Mouse (Mus musculus) gastrocnemius, postnatal 36 days (tissue): ENCODE measurements at regions not wholly inside any gene's neighbourhood (a gene's known extent, or its start where the extent isn't known, plus 50 kb on each side); places are given as distances from the start of the nearest gene placed in this dataset.

Source experiments
- DNase-seq, 2 experiments: peaks; one replicate each; pipeline ENCODE4 v3.0.0; 2022
- intact Hi-C: fragments of 180-260 bp; cut with DNase I; formaldehyde crosslinking; loops from one replicate; pipeline ENCODE4 v1.15.1; 2025

DNA sequence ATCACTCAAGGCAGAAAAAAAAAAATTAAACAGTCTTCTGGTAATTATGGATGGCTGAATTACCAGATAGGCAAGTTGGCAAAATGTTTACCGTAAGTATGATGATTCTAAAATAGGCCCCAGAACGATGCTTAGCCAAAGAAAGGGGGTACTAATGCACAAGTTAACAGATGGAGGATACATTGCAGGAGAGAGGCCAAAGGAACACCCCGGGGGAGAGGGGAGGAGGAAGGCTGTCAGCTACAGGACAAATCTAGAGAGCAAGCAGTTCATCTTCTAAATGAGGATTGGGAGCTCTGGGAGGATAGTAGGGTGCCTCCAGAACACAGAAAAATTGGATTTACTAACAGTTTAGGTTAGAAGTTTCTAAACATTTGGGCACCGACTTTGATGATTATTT lies 216.3 kb upstream of the Atp2b1 start:
- intact Hi-C loops, result no loop called here
- no peak for DNase-seq

DNA sequence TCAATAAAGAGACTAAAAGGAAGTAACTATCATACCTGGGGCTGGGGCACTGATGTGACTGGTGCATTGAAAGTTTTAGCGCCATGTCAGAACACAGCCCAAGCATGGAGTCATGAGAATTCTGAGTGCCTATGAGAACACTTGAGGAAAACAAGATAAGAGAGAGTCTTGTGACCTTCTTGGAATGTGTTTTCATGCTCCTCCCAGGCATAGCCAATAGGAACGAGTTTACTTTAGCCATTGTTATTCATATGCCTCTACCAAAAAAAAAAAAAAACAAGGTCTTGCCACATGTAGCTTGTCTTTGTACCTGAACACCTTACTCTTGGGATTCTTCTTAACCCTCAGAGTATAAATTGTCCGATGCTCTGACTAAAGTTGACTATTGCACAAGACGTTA lies 214.6 kb upstream of the Atp2b1 start:
- intact Hi-C loops, result no loop called here
- DNase-seq, result no peak

DNA sequence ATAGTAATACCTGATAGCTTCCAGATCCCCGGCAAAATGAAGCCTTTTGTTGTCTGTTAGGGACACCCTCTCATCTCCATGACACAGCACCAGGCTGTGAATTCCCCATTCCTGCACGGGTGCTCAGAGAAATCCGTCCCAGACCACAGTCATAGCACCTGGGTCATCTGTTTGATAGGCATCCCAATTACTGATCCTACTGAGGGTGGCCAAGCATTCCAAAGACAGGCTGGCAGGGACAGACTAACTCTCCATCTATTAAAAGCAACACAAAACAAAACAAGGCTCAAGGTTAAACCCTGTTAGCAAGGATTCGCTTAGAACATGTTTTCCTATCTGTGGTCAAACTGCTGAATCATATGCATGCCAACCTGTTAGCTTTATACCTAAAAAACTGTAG lies 213.8 kb upstream of the Atp2b1 start:
- DNase-seq, result no peak

DNA sequence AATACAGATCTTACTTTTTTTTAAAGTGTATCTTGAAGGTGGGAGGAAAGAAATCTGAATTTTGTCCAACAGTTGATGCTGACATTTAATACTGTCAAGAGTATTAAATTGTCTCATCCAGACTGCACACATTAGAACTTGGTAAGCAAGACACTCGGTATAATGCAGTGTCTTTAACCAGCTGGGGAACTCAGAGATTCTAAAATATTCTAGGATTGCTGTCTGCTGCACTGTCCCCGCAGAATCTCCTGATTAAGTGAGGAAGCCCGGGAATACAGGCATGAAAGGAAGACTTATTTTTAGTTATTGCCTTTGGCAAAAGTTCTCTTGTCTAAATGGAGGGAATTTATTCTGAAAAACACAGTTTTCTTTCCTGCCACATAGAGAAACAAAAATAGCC lies 212.9 kb upstream of the Atp2b1 start:
- intact Hi-C loops, result no loop called here

More for the DNA sequence above, 213.8 kb upstream of the Atp2b1 start:
- intact Hi-C loops, result no loop called here

DNA sequence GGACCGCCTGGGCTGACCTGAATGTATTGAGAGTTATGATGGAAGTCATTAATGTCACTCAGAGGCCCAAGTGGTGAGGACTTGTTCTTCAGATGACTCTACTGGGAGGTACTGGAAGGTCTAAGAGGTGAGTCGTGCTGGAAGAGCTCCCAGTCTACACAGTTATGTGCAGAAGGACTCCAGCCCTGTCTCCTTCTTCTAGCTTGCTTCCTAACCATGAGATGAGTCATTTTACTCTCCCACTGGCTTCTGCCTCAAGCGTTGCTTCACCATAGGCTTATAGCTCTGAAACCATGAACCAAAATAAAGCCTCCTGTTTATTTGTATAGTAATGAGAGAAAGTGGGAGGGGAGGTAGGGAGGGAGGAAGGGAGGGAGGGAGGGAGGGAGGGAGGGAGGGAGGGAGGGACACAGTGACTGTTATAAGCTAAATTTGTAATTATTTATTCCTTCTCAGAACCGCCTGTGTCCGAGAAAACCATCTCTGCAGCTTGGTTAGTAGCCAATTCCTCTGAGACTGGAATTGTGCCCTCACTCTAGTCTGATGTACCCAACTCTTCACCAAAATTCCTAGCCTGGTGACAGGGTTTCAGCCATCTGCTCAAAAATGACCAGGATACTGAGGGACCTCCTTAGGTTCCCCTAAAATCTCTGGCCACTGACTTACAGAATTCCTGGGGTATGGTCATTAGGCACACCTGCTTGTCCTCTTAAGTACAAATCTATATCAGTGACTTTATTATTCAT lies 211.6 kb upstream of the Atp2b1 start:
- intact Hi-C loops, result no loop called here
- no peak for DNase-seq

More for the DNA sequence above, 212.9 kb upstream of the Atp2b1 start:
- no peak for DNase-seq

DNA sequence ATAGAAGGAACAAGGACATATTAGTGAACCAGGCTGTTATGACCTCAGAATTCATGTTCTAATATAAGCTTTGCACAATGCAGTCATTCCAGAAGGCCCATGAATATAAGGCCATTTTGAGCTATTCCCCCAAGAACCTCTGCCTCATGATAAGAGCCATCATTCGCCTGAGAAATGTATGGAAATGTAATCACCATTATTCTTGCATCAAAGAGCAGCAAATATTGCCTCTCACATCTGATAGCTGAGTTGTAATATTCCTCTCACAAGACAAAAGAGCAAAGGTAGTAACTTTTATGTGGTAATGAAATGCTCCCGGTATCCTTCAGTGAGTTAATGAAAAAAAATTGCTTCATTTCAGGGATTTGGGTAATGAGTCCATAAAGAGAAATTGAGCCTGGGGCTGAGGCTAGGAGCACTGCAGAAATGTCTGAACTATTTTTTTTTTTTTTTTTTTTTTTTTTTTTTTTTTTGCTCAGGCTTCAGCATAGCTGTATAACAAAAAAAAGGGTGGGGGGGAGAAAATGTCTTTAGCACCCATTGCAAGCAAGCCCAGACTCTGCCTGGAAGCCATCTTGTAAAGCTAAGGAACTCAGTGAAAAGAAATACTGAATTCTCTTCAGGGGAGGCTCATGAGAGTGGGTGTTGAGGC lies 210.4 kb upstream of the Atp2b1 start:
- no peak for DNase-seq
- intact Hi-C loops, result no loop called here

DNA sequence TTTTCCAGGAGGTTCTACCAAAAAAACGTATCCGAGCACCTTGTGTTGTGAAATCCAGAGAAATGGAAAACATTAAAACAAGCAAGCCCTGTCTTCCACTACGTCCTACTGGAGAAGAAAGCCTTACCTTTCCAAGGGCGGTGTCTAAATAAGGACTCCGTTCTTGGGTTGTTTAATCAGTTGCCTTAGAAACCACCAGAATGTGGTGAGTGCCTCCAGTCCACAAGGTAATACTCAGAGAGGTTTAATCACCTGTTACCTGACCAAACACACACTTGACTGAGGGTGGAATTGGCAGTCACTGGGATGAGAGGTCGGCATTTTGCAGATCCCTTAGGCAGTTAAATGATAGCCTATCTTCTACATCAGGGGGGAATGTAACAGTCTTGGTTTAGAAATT lies 209.6 kb upstream of the Atp2b1 start:
- intact Hi-C loops, result no loop called here
- DNase-seq, result no peak

DNA sequence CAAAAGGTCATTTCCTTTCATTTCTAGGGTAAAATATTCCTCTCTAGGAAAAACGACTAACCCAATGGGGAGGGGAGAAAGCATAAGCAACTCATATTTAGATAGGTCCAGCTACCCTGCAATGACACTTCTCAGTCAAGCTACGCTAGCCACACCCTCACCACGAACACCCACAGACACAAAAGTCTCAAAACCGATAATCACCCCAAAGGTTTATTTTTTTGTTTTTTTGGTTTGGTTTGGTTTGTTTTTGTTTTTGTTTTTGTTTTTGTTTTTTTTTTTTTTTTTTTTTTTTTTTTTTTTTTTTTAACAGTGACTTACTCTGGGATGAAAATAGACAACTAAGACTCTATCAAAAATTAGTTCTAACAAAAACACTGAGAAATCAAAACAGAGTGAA lies 196.3 kb upstream of the Atp2b1 start:
- DNase-seq, result no peak

DNA sequence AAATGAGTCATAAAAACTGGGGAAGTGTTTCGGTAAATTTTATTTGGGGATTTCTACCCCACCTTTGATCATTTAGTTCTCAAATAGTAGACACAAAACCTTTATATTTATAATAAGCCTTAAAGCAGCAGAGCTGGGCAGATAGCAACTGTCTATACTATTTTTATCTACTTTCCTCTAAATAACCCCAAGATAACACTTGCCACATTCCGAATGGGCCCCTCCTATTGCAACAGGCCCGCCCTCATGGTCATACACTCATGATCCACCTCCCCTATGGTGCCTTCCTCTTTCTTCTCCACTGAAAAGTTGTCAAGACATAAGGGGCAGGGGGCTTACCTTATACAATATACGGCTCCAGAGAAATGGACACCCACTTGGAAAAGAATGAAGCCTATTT lies 195.5 kb upstream of the Atp2b1 start:
- intact Hi-C loops, result no loop called here
- DNase-seq, result no peak

More for the DNA sequence above, 196.3 kb upstream of the Atp2b1 start:
- intact Hi-C loops, result no loop called here

DNA sequence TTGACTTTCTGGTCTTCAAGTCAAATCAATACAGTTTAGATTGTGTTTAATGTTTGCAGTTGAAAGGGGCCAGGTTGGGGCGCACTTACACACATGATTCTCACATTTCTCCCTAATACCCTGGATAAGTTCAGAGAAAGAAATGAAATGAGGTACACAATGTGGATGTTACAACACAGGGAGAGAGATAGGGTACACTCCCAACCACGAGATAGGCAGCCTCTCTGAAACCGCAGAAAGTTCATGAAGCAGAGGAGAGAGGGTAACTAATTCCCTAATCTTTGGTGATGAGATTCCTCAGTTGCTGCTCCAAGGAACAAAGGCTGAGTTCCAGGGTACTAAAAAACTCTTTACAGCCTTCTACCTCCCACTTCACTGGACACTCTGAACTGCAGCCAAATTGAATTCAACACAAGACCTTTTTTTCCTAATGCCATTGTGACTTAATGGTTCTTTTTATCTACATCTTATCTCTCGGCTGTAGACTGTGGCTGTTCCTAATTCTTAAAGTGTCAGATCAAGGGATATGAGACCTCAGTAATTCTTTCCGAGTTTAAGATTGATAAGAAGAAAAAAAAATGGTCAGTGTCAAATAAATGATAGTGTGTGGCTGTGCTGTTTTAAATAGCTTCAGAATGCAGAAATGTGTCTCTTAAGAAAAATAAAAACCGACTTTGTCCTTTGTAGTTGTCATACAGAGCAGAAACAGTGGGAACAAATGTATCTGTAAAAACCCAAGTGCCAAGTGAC lies 193.8 kb upstream of the Atp2b1 start:
- intact Hi-C loops, result no loop called here
- DNase-seq, result no peak

DNA sequence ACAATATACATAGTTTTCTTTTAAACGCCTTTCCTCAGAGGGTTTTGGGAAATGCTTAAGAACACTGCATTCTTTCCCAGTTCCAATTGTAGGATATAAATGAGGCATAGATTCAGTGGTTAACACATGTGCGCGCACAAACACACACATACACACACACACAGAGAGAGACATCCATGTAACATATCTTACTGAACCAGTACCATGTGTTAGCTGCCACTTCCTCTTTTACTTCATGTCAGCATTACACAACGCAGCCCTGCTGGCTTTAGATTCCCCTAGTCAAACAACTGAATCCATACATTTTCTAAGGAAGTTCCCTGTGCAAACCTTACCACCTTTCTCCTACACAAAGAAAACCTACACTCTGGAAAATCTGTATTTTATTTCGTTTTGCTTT lies 189.1 kb upstream of the Atp2b1 start:
- intact Hi-C loops, result no loop called here
- no peak for DNase-seq

DNA sequence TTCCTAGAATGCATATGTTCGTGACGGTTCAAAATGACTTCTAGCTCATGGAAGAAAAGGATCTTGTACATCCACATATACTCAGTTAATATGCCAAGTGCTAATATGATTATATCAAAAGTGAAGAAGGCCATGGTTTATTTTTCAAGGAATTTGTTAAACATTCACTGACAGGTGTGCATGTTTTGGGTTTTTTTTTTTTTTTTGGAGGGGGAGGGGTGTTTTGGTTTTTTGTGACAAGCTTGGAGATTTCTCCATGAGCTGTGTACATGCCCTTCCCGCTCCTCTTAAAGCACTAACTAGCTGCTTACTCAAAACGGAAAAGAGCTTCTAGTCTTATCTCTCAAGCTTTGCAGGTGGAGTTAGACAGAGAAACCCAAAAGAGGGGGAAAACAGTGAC lies 187.1 kb upstream of the Atp2b1 start:
- DNase-seq, result no peak
- intact Hi-C loops, result no loop called here

DNA sequence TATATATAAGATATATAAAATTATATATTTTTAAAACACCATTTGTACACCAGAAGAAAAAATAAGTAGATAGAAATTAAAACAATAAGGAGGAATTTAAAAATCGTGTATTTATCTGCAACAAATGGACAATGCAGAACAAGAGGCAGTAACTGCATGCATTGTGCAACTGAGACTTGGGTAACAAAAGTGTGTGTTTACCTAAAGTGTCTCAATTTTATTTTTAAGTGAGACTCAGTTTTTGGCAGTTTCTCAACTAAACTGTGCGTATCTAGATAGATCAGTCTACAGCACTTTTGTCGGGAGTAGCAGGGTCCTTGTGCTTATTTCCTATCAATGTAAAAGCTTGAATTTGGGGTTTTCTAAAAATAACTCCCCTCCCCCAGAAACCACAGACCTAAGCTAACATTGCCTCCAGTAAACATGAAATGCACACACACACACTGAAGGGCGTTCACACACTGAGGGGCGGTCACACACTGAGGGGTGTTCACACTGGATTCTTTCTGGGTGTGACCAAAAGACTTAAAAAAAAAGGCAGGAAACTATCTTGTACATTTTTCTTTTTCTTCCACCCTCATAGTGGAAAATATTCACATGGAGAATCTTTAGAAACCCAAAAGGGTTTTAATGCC lies 185.7 kb upstream of the Atp2b1 start:
- DNase-seq, result no peak
- intact Hi-C loops, result no loop called here

DNA sequence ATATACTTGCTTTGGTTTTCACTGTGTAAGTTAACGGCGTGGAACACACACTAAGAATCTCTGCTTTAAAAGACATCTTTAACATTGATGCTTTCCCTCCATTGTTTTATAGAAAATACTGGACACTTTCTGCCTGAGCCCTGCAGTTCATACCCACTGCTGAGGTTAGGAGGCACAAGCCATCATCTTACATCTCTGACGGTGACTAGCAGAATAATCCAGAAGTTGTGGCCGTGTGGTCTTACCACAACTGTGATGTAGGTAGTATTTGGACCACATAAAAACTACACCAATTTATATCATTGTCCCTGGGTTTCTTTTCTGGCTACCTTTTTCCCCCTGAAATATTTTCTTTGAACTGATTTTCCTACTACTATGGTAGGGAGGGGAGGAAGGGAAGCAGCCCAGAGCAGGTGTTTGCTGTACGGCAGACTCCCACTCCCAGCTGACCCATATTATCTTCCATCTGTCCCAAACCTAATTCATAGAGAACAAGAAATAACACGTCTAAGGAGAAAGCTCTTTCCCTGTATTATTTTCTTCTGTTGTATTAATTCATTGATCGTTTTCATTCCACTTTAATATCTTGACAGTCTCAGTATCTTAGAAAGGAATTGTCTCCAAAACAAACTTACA lies 180.1 kb upstream of the Atp2b1 start:
- DNase-seq, result no peak
- intact Hi-C loops, result no loop called here

DNA sequence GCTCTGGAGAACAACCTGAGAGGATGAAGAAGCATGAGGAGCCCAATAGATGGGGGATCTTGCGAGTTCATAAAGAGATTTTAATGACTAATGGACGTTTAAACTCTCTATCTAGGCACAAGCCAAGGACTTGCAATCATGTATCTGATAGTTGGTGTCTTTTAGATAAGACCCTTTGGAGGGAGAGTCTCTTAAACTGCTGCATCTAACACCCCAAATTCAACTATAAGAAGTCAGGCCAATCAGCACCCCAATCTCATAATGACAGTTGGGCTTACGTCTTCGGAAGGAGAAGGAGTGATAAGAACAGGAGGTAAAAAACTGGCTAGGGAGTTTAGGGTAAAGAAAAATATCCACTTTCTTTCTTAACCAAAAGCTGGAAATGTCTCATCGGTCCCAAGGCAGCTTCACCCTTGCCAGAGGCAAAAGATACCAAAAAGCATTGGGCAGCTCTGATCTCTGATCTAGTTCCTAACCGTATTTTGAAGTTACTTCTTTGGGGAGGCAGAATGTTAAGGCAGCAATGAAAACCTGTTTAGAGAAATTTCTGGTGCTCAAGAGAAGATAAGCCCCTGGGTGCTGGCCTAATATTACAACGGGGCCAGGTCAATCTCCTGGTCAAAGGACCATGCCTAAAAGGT lies 173.6 kb upstream of the Atp2b1 start:
- intact Hi-C loops, result no loop called here
- DNase-seq, result no peak

DNA sequence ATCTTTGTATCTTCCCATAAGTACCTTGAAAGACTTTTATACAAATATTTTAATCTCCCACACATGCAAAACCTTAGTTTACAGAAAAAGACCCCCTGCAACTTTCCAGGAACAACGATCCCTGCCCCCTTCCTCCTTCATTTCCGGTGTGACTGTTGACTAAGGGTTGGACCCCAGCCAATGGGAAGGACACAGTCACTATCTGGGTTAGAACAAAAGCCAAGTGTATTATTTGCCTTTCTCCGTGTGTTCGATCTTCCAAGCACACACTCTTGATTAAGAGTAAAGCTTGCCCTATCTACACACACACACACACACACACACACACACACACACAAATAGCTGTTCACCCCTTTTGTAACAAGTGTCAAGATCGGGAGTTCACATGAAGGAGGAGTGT lies 172.8 kb upstream of the Atp2b1 start:
- DNase-seq, result no peak
- intact Hi-C loops, result no loop called here

DNA sequence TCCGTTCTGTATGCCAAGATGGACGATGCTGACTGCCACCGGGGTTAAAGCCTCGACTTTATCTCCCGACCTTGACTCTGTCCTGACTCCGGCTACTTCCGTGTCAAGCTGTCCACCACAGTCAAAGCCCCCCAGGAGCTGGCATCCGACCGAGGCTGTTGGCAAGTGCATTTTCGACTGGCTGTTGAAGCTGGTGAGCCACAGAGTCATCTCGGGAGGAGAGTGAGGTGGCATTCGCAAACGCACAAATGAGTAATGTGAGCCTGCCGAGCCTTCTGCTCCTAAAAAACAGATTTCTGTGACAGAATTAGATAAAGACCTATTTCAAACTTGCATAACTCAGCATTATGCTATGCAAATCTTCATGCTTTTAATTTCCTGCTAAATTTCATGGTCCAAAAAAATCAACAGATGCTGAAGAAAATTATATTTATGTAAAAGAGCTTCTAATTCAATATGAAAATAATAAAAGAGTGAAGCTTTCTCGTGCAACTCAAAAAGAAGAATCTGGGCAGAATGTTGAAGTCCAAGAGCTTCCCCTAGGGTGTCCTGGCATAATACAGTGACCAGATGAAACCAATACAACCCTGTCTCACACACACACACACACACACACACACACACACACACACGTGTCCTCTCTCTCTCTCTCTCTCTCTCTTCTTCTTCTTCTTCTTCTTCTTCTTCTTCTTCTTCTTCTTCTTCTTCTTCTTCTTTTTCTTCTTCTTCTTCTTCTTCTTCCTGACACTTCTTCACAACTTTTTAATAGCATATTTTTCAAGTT lies 171.2 kb upstream of the Atp2b1 start:
- DNase-seq, result no peak
- intact Hi-C loops, result no loop called here

DNA sequence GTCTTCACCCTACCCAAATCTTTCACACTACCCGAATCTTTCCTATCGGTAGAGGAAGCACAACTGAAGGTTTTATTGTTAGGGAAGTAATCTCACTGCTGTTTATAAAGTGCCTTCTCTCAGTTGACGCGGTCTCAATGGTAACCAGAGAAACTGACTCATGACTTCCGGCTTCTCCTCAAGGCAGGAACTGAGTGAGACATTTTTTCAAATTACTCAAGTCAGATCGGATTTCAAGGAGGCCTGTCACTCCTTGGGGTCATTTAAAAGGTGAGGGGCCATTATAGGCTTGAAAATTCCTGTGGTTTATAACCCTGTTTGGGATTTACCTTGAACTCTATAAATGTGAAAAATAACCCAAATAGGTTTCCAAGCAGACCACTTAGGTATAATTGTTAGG lies 170.0 kb upstream of the Atp2b1 start:
- DNase-seq, result no peak
- intact Hi-C loops, result no loop called here

DNA sequence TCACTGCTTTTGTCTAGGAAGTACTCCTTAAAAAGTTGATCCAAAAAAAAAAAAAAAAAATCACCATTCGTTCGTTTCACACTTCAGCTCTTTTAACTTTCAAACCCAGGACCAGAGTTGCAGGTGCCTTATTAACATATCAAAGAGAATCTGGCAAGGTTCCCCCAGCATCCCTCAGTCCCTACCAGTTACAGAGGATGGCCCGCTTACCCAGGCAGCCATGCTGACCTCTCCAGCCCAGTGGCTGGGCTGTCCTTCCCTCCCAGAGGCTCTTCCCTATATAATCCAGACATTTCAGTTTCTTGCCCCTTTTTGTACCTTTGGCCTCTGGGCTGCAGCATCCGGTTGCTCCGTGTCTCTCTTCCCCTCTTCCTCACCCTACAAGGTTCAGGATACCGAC lies 169.5 kb upstream of the Atp2b1 start:
- no peak for DNase-seq
- intact Hi-C loops, result no loop called here

DNA sequence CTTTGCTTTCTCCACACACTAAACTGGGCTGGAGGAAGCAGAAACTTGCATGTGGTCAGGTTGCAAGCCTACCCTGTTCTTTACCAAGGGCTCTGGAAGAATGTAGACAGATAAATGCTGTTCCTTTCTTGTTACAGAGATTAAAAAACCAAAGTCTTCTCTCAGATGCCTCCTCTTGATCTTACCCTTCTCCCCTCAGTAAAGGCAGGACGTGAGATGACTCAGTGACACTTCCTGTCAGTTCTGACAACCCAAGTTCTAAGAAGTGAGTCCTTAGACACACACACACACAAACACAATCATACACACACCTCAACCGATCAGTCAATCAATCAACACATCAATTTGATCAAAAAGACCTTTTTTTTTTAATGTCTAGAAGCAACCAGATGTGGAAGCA lies 168.8 kb upstream of the Atp2b1 start:
- intact Hi-C loops, result no loop called here
- DNase-seq, result no peak
